Mouse (Mus musculus) spleen, postnatal 14 days (tissue): ENCODE data around the gene Kcnk7.

Experiments used
- DNase-seq, 2 experiments: peaks; one replicate each; pipeline ENCODE4 v3.0.0; 2021 to 2022; ENCODE audit warnings: low spot score in 2 of 2

Kcnk7 gene

GRCm38 (mm10) chr19:5725029-5725707 is 21.0 kb downstream of the Kcnk7 start:
- DNase-seq: no peak

DNA sequence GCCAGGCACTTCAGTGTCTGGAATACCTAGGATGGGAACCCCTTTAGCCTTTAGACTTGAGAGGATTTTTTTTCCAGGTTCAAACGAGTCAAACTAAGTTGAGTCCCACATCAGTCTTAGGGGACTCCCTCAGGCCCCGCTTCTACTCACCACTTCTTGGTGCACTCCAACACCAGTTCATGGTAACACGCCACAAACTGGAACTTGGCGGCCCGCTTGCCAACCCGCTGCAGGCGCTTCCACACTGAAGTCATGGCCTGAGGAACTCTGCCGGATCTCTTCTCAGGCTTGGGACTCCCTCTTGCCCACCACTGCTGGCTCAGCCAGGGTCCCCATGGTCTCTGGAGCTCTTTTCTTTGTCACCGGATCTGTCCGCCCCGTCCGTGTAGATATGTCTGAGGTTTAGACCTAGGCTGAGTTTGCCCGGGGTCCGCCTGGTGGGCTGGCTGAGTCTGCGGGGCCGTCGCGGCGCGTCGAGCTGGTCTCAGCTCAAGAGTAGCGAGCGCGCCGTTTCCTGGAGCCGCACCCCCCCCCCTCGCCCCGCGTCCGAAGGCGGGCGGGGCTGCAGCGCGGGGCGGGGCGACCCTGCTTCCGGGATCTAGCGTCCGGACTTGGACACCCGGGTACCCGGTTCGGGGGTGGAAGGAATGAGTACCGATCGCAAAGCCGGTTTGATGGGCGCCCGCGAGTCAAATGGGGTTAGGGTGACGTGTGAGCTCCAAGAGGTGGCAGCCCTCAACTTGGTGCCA is 21.8 kb downstream of the Kcnk7 start, which contains the start of gene Ehbp1l1:
Gene Ehbp1l1 (minus strand): TSS at position 551 of the 749 bp plus-strand sequence.
- DNase-seq: peak; percentile 73 to 76

GRCm38 (mm10) chr19:5726961-5727578 is 22.9 kb downstream of the Kcnk7 start:
- DNase-seq: no peak

DNA sequence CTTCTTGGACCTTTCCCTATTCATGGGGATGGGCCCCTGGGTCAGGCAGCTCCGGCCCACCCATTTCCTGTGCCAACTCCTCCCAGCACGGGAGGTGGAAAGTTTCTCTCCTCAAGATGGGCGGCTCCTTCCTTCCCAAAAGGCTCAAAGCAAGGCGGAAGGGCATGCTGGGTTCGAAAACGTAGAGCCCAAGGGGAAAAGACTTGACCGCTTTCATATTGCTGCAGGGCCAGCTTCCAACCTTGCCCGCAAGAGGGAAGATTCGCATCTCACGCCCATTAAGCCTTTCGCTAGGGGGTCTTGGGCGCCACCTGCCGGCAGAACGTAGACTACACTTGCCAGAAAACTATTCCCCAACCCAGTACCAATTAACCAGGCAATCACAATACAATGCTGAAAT is 23.5 kb downstream of the Kcnk7 start:
- peak; percentile 89 to 95 for DNase-seq

DNA sequence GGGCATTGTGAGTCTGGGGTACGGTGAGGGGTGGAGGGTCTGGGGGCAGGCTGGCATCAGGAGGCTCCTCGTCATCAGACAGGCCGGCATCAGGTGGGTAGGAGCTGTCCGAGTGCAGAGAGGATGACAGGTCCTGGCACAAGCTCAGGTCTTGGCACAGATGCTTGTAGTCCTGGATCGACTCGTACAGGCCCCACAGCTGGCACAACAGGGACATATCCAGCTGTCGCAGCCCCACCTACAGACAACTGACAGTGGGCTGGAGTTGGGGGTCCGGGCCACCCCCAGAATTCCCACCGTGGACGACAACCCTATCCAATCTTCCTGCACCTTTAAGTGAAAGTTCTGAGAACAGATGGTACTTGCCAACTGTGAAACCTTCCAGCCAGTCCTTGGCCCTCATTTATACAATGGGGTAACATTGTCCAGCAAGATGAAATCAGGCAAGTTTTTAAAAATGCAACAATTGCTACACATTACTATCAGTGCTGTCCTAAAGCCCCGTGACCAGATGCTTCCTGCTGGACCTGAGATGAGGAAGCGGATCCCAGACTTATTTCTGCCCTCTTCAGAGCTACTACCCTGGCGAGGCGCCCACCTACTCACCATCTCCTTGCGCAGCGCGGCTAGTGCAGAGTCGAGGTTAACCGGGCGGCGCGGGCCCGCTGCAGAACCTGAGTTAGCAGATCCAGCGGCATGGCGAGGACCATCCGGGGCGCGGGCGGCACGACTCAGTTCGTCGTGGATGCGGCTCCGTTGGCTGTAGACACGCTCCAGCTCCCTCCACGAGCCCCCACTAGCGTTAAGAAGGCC is 24.7 kb downstream of the Kcnk7 start:
- no peak for DNase-seq

GRCm38 (mm10) chr19:5729444-5729815 is 25.3 kb downstream of the Kcnk7 start, which contains the start of gene Fam89b:
Fam89b (minus strand) TSS chr19:5729653.
- DNase-seq: peak; percentile 82 to 87

GRCm38 (mm10) chr19:5730314-5731186 is 26.4 kb downstream of the Kcnk7 start:
- no peak for DNase-seq

DNA sequence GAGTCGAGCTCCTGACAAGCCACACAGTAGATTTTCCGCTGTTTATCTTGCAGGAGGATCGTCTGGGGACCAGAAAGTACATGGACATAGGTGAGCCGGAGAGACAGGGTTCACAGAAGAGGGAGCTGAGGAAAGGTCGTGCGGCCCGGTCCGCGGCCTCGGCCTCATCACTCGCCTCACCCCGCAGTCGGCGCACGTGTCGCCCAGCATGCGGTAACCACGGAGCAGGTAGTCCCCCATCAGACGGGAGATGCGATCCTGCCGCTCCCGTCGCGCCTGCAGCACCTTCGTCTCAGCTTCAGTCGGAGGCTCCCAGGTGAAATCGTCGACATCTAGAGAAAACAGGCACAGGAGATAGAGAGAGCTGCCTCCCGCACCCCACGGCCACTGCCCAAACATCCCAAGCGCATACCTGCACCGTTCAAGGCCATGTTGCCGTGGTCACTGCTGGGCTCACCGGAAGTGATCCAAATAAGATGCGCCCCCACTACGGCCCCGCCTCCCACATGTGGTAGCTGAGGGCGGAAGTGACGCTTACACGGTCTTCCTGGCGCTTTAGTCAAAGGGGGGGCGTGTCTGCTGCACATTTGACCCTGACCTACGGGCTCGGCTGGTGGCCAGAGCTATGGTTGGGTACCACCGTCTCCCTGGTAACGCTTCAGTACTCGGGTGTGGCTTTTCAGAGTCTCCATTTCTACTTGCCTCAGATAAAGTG is 27.3 kb downstream of the Kcnk7 start:
- DNase-seq: peak; percentile 72 to 85

DNA sequence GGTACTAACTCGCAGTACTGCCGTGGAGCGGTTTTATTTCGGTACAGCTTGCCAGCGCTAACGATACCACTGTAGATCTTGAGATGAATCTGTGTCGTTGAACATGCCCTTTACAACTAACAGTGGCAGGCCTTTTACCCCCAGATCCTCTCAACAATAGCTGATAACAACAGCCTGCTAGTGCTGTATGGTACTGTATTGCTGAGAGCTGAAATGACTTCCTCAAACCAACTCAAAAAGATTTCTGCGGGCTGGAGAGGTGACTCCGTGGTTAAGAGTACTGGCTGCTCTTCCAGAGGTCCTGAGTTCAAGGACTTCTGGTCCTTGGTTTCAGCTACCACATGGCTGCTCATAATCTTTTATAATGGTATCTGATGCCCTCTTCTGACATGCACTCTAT is 30.2 kb downstream of the Kcnk7 start:
- no peak for DNase-seq

GRCm38 (mm10) chr19:5739446-5739845 is 35.3 kb downstream of the Kcnk7 start:
- DNase-seq: no peak

- DNase-seq: no peak
Measured at GRCm38 (mm10) chr19:5740320-5741317, 36.5 kb downstream of the Kcnk7 start, which contains the start of gene Ltbp3. Ltbp3 (plus strand) TSS chr19:5740904.

GRCm38 (mm10) chr19:5741641-5742240 is 37.6 kb downstream of the Kcnk7 start:
- no peak for DNase-seq

DNA sequence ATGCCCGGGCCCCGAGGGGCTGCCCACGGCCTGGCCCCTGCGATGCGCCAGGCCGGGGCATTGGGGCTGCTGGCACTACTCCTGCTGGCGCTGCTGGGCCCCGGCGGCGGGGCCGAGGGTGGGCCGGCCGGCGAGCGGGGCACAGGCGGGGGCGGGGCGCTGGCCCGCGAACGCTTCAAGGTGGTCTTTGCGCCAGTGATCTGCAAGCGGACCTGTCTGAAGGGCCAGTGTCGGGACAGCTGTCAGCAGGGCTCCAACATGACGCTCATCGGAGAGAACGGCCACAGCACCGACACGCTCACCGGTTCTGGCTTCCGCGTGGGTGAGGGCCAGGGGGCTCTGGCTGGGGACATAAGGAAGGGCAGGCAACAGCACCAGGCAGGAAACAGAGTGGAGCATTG is 38.1 kb downstream of the Kcnk7 start:
- no peak for DNase-seq

DNA sequence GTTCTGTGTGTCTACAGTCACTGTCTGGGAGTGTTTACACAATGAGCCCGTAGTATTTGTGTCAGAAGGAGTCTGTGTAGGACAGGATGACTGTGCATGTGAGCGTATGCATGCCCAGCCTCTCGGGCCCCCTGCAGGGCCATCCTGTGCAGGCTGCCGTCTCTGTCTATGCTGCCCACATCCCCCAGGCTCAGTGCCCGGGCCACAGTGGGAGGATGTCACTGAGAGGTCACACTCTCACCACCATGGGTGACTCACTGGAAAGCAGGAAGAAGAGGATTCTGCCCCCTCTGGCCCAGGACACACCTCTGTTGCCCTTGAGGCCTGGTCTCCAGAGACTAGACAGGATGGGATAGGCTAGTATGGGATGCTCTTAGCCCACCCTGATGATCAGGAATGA is 39.4 kb downstream of the Kcnk7 start:
- no peak for DNase-seq

- no peak for DNase-seq
Measured at GRCm38 (mm10) chr19:5745756-5746710, 41.9 kb downstream of the Kcnk7 start.

DNA sequence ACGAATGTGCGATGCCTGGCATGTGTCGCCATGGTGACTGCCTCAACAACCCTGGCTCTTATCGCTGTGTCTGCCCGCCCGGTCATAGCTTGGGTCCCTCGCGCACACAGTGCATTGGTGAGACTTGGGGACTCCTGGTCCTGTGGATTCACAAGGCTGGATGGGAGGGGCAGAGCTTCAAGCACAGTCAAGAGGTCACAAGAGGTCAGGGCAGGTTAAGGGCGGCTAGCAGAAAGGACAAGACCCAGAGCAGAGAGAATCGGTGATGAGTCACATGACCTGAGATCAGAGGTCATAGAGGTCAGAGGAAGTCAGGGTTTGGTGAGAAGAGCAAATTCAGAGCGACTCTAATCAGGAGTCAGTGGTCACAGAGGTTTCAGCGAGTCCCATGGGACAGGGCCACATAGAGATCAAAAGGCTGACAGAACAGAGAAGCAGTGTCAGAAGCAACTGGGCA is 42.8 kb downstream of the Kcnk7 start:
- DNase-seq: no peak

GRCm38 (mm10) chr19:5749476-5749875 is 45.3 kb downstream of the Kcnk7 start:
- no peak for DNase-seq
